Mouse (Mus musculus): ENCODE results near the gene Tnnc1.

GRCm38 (mm10) chr14:31171386-31171785 lies 36.7 kb upstream of the Tnnc1 start:
- TF ChIP-seq CTCF (IDR thresholded peaks at IDR 0.05; ENCODE audit: low read depth, low read length) (no peak), POLR2A (IDR thresholded peaks at IDR 0.05; ENCODE audit: borderline replicate concordance, low read depth, low read length) (no peak)

Data from bone marrow macrophage, adult 2 months (primary cell).